Mouse (Mus musculus) fat pad, adult 2 months (tissue): ENCODE measurements around the gene Xxylt1.

Experiments used
- DNase-seq: peaks from one replicate; pipeline ENCODE4 v3.0.0-alpha.2; 2011; ENCODE audit warnings: low read depth, low spot score; ENCODE audit errors: extremely low read depth

Gene Xxylt1

DNA sequence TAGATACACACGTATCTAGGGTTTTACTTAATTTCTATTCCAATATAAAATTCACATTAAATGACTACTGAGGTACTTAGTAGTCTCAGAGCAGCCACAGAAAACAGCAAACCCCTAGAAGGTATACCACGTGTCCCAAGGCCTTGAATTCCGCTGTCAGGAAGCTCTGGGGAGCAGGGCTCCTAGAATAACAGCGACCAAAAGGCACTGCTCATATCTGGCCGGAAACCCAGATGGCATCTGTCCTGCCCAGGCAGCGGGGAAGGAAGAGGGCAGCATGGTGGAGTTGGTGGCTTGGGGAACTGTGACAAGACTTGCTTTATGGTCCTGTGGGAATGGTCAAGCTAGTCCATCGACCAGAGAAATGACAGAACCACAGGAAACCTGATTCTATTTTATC lies 86.9 kb downstream of the Xxylt1 start:
- DNase-seq = no peak

GRCm38 (mm10) chr16:30992568-30992967 lies 88.7 kb downstream of the Xxylt1 start:
- no peak for DNase-seq

DNA sequence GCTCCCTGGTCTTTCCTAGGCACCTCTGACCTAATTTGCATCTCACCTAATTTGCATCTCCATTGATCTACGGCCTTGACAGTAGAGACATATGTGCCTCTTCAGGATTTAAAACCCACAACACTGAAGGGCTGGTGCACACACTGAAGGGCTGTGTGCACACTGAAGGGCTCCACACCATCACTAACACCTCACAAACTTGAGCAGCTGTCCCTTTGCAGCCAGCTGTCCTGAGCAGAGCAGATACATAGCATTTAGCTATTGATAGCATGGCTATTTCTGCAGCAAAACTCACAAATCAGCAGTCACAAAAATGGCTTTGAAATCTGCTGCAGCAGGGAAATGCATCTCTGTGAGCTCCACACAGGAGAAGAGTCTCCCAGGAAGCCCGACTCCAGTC lies 90.6 kb downstream of the Xxylt1 start:
- no peak for DNase-seq

DNA sequence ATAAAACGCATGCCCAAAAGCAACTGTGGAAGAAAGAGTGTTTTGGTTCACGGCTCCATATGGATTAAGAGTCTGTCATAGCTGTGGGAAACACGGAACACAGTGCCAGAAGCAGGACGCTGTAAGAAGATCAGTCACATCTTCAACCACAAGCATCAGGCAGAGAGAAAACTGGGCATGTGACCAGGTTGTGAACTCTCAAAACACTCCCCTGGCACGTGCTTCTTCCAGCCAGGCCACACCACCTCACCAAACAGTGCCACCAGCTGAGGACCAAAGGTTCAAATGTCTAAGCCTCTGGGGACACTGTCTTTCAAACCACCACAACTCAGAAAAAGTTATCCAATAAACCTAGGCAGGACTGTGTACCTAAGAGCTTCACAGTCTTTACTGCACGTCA lies 93.0 kb downstream of the Xxylt1 start:
- no peak for DNase-seq

DNA sequence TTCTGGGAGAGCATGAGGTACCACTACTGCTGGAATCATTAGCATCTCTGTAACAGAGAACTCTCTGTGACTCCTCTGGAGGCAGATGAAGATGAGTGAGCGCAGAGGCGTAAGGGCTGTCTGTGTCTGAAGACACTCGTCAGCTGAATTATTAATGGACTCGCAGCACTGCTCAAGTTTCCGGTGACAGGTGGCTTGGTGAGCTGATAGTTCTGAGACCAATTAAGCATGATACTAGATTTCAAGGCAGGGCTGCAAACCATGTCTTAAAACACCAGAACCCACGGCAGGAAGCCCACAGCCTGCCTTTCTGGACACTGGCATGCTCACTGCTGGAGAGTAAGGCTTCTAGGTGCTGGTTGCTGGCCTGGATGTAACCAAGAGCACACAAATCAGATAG lies 93.5 kb downstream of the Xxylt1 start:
- DNase-seq = no peak

- no peak for DNase-seq
Measured at GRCm38 (mm10) chr16:30984826-30985545, 96.2 kb downstream of the Xxylt1 start.

- DNase-seq = no peak
Measured at GRCm38 (mm10) chr16:30984101-30984500, 97.1 kb downstream of the Xxylt1 start.

- DNase-seq = no peak
Measured at GRCm38 (mm10) chr16:30983699-30984098, 97.5 kb downstream of the Xxylt1 start.

- no peak for DNase-seq
Measured at GRCm38 (mm10) chr16:30983281-30983680, 98.0 kb downstream of the Xxylt1 start.

GRCm38 (mm10) chr16:30981345-30981744 lies 99.9 kb downstream of the Xxylt1 start:
- no peak for DNase-seq

GRCm38 (mm10) chr16:30979905-30980304 lies 101.3 kb downstream of the Xxylt1 start:
- no peak for DNase-seq

- no peak for DNase-seq
Measured at GRCm38 (mm10) chr16:30977728-30978127, 103.5 kb downstream of the Xxylt1 start.

- peak; percentile 47 for DNase-seq
Measured at GRCm38 (mm10) chr16:30977186-30977585, 104.0 kb downstream of the Xxylt1 start.

- DNase-seq = no peak
Measured at GRCm38 (mm10) chr16:30974549-30974948, 106.7 kb downstream of the Xxylt1 start.

GRCm38 (mm10) chr16:30973416-30973815 lies 107.8 kb downstream of the Xxylt1 start:
- no peak for DNase-seq

- no peak for DNase-seq
Measured at GRCm38 (mm10) chr16:30971950-30972541, 109.2 kb downstream of the Xxylt1 start.

GRCm38 (mm10) chr16:30969266-30970064 lies 111.8 kb downstream of the Xxylt1 start:
- no peak for DNase-seq

DNA sequence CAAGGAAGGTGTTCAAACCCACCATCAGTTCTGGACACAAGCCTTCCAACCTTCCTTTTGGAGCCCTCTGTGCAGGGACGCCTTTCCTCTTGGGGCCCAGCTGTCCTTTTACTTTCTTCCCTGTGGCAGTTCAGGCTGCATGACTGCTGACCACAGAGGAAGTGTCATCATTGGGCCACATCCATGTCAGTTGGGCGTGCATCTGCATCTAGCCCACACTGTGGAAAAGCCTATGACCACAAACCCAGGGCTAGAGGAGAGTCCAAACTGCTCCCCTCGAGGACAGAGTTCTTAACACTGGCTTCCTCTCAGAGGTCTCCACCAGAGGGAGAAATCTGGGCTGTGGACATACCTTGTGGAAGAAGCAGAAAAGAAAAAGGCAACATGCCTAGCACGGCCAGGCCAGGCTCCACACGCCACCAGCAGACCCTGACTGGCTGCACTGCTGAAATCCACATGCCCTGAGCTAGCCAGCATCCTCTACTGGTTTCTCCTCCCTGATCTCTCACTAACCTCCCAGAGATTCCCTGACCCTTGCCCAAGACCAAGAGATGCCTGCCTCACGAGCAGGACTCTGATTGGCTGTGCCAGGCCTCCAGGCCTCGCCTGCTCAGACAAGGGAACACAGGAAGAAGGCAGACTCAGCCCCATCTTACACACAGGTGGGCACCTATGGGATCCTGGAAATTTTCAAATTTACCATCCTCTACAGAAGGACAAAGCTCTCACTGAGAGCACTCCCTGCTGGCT lies 112.7 kb downstream of the Xxylt1 start:
- DNase-seq = no peak

DNA sequence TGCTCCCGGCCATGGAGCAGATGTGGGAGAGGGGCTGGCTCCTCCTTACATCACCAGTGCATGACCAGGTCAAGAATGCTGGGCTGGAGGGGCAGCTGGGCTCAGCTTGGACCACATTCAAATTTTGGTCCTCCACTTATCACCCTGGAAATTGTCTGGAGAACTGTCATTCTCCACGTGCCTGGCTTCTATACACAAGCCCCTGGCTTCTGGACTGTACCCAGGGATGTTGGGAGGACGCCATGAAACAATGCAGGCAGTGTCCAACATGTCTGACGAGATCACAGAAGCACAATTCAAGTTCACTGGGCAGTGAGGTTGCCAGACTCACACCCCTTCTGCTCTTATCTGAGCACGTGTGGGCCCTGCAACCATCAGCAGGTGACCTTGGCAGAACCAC lies 114.5 kb downstream of the Xxylt1 start:
- no peak for DNase-seq

DNA sequence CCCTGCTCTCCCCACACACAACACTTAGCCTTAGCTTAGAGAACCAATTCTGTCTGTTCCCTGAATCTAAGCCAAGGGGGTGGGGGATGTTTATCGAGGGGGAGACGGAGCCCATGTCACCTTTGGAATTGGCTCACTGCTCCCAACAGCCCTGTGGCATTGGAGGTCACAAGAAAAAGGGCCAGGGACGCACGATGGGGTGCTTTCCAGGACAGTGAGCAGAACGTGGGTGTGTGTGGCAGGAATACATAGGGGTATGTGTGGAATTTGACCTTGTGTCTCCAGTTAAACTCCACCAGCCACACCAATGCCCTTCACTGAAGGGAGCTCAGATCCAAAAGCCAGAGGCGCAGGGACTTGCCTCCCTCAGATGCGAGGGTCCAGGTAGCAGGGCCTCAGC lies 116.3 kb downstream of the Xxylt1 start:
- no peak for DNase-seq

GRCm38 (mm10) chr16:30964411-30964810 lies 116.8 kb downstream of the Xxylt1 start:
- no peak for DNase-seq
